Mouse (Mus musculus): ENCODE data around the gene Zfp72. TPM values are rescaled to one million over a fixed set of nuclear protein-coding genes. Genes with fewer than 3 reads are reported as not detected.
A peak's percentile ranks its signal among the peaks of the same experiment; 100 is the strongest.

Zfp72 gene
- polyA plus RNA-seq, 1 experiment from 2014 or later: 4.5 TPM

DNA sequence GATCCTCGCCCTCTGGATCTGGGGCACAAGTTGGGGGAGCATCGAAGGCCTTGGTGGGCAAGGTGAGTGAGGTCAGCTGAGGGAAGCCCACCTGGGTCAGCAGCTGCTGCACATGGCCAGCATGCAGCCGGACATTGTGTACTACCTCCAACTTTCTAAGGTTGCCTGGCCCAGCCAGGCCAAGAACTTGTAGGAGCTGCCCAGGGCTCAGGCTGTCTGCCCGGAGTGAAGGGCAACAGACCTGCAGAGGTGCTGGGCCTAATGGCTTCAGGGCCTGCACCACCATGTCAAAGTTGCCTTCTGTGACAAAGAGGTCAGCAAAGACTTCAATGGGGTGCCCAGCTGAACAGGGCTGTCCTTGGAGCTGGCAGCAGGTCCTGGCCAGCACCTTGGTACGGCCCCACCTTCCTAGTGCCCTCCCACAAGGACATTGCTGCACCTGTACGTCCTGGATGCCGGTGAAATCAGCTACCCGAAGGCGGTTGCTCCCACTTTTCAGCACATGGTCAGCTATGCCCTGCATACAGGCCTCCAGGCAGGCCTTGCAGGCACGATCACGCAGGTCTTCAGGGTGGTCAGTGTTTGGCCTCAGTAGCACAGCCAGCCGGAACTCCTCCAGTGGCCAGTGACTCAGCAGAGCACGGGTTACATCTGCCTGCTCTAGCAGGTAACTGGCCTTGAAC is 27.3 kb downstream of the Zfp72 start:
- peaks cover 11% of the 10 kb centered on the region for H3K4me1 ChIP-seq (ENCODE audit: control insufficient read depth, insufficient read depth, low read length)
- H3K36me3 ChIP-seq (ENCODE audit: control insufficient read depth, insufficient read depth): peaks cover 24% of the 10 kb centered on the region
- no peaks in the 10 kb centered on the region for H3K9me3 ChIP-seq (replicated peaks; ENCODE audit: control insufficient read depth, low read length)
- peak overlapping the region; percentile 89 for H3K27ac ChIP-seq (ENCODE audit: low read length)
- peak overlapping the region; percentile 46 for H3K4me3 ChIP-seq (ENCODE audit: low read length)
- no peaks in the 10 kb centered on the region for H3K27me3 ChIP-seq (ENCODE audit: control insufficient read depth, insufficient read depth, low read length)
- WGBS: 60% methylated on average over 13 of the region's 13 CpGs
- H3K4me2 ChIP-seq (ENCODE audit: low read depth, low read length): peak overlapping the region; percentile 62
- ATAC-seq (replicated peaks; ENCODE audit: extremely low read depth, insufficient read depth, low FRiP score): peak; percentile 56
- peak overlapping the region; percentile 72 for H3K9ac ChIP-seq (ENCODE audit: low read length)

- Histone ChIP-seq H3K4me3 (ENCODE audit: low read length) (peak overlapping the region; percentile 46), H3K4me1 (ENCODE audit: control insufficient read depth, insufficient read depth, low read length) (peaks cover 11% of the 10 kb centered on the region), H3K9ac (ENCODE audit: low read length) (no peak overlapping the region), H3K9me3 (replicated peaks; ENCODE audit: control insufficient read depth, low read length) (no peaks in the 10 kb centered on the region), H3K27ac (ENCODE audit: low read length) (no peak overlapping the region), H3K27me3 (ENCODE audit: control insufficient read depth, insufficient read depth, low read length) (no peaks in the 10 kb centered on the region), H3K36me3 (ENCODE audit: control insufficient read depth, insufficient read depth) (peaks cover 28% of the 10 kb centered on the region), H3K4me2 (ENCODE audit: low read depth, low read length) (peak overlapping the region; percentile 62)
- no peak for ATAC-seq (replicated peaks; ENCODE audit: extremely low read depth, insufficient read depth, low FRiP score)
- WGBS: 61% methylated on average over 2 of the region's 2 CpGs
Observed at GRCm38 (mm10) chr13:74362218-74362617, 28.4 kb downstream of the Zfp72 start.

GRCm38 (mm10) chr13:74356491-74356890 is 34.1 kb downstream of the Zfp72 start:
- Histone ChIP-seq H3K4me3 (ENCODE audit: low read length) (no peak overlapping the region), H3K36me3 (ENCODE audit: control insufficient read depth, insufficient read depth) (peaks cover 49% of the 10 kb centered on the region), H3K4me1 (ENCODE audit: control insufficient read depth, insufficient read depth, low read length) (no peaks in the 10 kb centered on the region), H3K27ac (ENCODE audit: low read length) (no peak overlapping the region), H3K4me2 (ENCODE audit: low read depth, low read length) (no peak overlapping the region), H3K9ac (ENCODE audit: low read length) (no peak overlapping the region), H3K9me3 (replicated peaks; ENCODE audit: control insufficient read depth, low read length) (no peaks in the 10 kb centered on the region), H3K27me3 (ENCODE audit: control insufficient read depth, insufficient read depth, low read length) (no peaks in the 10 kb centered on the region)
- no peak for ATAC-seq (replicated peaks; ENCODE audit: extremely low read depth, insufficient read depth, low FRiP score)
- 89% methylated on average over 13 of the region's 13 CpGs for WGBS

DNA sequence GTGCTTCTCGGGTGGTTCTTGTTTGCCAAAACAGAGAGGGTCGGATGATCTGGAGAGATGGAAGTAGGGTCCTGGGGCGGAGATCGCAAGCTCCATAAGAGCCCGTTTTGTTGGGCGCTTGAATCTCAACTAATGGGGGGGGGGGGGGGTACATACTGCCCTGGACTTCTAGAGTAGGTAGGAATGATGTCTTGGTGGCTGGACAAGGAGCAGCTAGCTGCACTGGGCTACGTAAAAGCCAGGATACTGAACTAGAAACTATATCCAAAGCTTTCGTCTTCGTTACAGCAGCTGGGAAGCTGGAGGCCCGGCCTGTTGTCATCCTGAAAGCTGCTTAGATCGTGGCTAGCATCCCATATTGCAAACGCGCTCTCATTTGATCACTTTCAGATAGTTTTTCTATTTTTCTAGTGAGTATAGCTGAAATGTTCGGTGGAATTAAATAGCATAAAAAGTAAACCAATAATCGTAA is 40.2 kb downstream of the Zfp72 start:
- Histone ChIP-seq H3K9ac (ENCODE audit: low read length) (peak overlapping the region; percentile 77), H3K9me3 (replicated peaks; ENCODE audit: control insufficient read depth, low read length) (no peaks in the 10 kb centered on the region), H3K27ac (ENCODE audit: low read length) (peak overlapping the region; percentile 86), H3K27me3 (ENCODE audit: control insufficient read depth, insufficient read depth, low read length) (no peaks in the 10 kb centered on the region), H3K4me2 (ENCODE audit: low read depth, low read length) (peak overlapping the region; percentile 63), H3K36me3 (ENCODE audit: control insufficient read depth, insufficient read depth) (peaks cover 12% of the 10 kb centered on the region; the same call in 1 of the 2 replicates), H3K4me3 (ENCODE audit: low read length) (peak overlapping the region; percentile 62), H3K4me1 (ENCODE audit: control insufficient read depth, insufficient read depth, low read length) (peaks cover 18% of the 10 kb centered on the region)
- under 1% methylated on average over 15 of the region's 15 CpGs for WGBS
- peak; percentile 14 for ATAC-seq (replicated peaks; ENCODE audit: extremely low read depth, insufficient read depth, low FRiP score)

- ATAC-seq (replicated peaks; ENCODE audit: extremely low read depth, insufficient read depth, low FRiP score): peak; percentile 97
- Histone ChIP-seq H3K4me1 (ENCODE audit: control insufficient read depth, insufficient read depth, low read length) (peaks cover 18% of the 10 kb centered on the region), H3K4me2 (ENCODE audit: low read depth, low read length) (peak within 1 kb of the TSS; percentile 79), H3K36me3 (ENCODE audit: control insufficient read depth, insufficient read depth) (peaks cover 13% of the 10 kb centered on the region; the same call in 1 of the 2 replicates), H3K9ac (ENCODE audit: low read length) (peak within 1 kb of the TSS; percentile 77), H3K27ac (ENCODE audit: low read length) (peak within 1 kb of the TSS; percentile 86), H3K27me3 (ENCODE audit: control insufficient read depth, insufficient read depth, low read length) (no peaks in the 10 kb centered on the region), H3K4me3 (ENCODE audit: low read length) (peak within 1 kb of the TSS; percentile 62), H3K9me3 (replicated peaks; ENCODE audit: control insufficient read depth, low read length) (no peaks in the 10 kb centered on the region)
- WGBS: under 1% methylated on average over 57 of the region's 57 CpGs
Observed at GRCm38 (mm10) chr13:74349566-74350434, 40.8 kb downstream of the Zfp72 start, which contains the start of the genes Sdha and Ccdc127. Sdha (minus strand) TSS chr13:74350280. Ccdc127 (plus strand) TSS chr13:74350309.

DNA sequence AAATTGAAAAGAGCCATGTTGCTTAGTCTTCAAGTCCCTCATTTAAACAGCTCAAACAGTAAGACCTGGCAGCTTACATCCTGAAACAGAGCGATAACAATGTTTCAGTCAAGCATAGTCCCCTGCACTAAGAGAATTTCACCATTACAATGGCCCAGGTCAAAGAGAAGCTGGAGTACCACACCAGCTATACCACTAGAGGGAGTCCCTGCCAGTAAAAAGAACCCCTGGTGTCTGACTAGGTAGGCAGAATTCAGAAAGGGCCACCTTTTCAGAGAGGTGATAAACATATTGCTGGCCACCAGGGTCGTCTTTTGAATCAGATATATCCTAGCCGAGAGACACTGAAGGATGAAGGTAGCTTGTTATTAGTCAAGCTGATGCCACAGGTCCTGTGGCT is 49.6 kb downstream of the Zfp72 start:
- WGBS: 41% methylated on average over 3 of the region's 3 CpGs
- Histone ChIP-seq H3K9ac (ENCODE audit: low read length) (no peak overlapping the region), H3K4me1 (ENCODE audit: control insufficient read depth, insufficient read depth, low read length) (no peaks in the 10 kb centered on the region; the same call in 1 of the 2 replicates), H3K9me3 (replicated peaks; ENCODE audit: control insufficient read depth, low read length) (no peaks in the 10 kb centered on the region), H3K4me3 (ENCODE audit: low read length) (no peak overlapping the region), H3K36me3 (ENCODE audit: control insufficient read depth, insufficient read depth) (peaks cover 58% of the 10 kb centered on the region), H3K27me3 (ENCODE audit: control insufficient read depth, insufficient read depth, low read length) (no peaks in the 10 kb centered on the region), H3K4me2 (ENCODE audit: low read depth, low read length) (no peak overlapping the region), H3K27ac (ENCODE audit: low read length) (no peak overlapping the region)
- ATAC-seq (replicated peaks; ENCODE audit: extremely low read depth, insufficient read depth, low FRiP score): no peak

GRCm38 (mm10) chr13:74329321-74329720 is 61.3 kb downstream of the Zfp72 start:
- Histone ChIP-seq H3K36me3 (ENCODE audit: control insufficient read depth, insufficient read depth) (peaks cover 60% of the 10 kb centered on the region), H3K4me1 (ENCODE audit: control insufficient read depth, insufficient read depth, low read length) (no peaks in the 10 kb centered on the region), H3K27me3 (ENCODE audit: control insufficient read depth, insufficient read depth, low read length) (no peaks in the 10 kb centered on the region), H3K4me2 (ENCODE audit: low read depth, low read length) (no peak overlapping the region), H3K9ac (ENCODE audit: low read length) (no peak overlapping the region), H3K4me3 (ENCODE audit: low read length) (no peak overlapping the region), H3K9me3 (replicated peaks; ENCODE audit: control insufficient read depth, low read length) (no peaks in the 10 kb centered on the region), H3K27ac (ENCODE audit: low read length) (no peak overlapping the region)
- no peak for ATAC-seq (replicated peaks; ENCODE audit: extremely low read depth, insufficient read depth, low FRiP score)

All from heart, embryonic 16.5 days (tissue).